Mouse (Mus musculus) ES-E14 (cell line): Measurements from ENCODE around the gene Lta. TPM values are rescaled to one million over a fixed set of nuclear protein-coding genes. Genes with fewer than 3 reads are reported as not detected.

Experiments used
- DNase-seq: peaks from one replicate; pipeline ENCODE4 v3.0.0-alpha.2; 2013; ENCODE audit warnings: low read depth, low spot score
- H3K27ac ChIP-seq: 2 replicates; pipeline ENCODE4 v1.5.1; 2012; ENCODE audit warnings: low read depth, mild to moderate bottlenecking, low read length, moderate library complexity, mixed read lengths; ENCODE audit not compliant: poor library complexity, insufficient read depth, severe bottlenecking
- H3K36me3 ChIP-seq: 2 replicates; pipeline ENCODE4 v1.6.1; 2012; ENCODE audit warnings: mild to moderate bottlenecking, low read length, moderate library complexity, mixed read lengths; ENCODE audit not compliant: control insufficient read depth, poor library complexity, insufficient read depth, severe bottlenecking
- H3K4me1 ChIP-seq, 2 experiments: fragments of 150-350 bp in 1 of 2; sonication (generic) in 1 of 2; 2 replicates each; pipeline ENCODE4 v1.6.1; 2012; ENCODE audit warnings: low read length in 2 of 2, mild to moderate bottlenecking in 1 of 2, mixed read lengths in 1 of 2; ENCODE audit not compliant: control insufficient read depth in 2 of 2, insufficient read depth in 2 of 2, poor library complexity in 1 of 2
- H3K4me3 ChIP-seq, 2 experiments: fragments of 150-350 bp in 1 of 2; sonication (generic) in 1 of 2; 2 replicates each; pipeline ENCODE4 v1.5.1; 2012; ENCODE audit warnings: low read length in 2 of 2, low read depth in 1 of 2, mild to moderate bottlenecking in 1 of 2, mixed read lengths in 1 of 2; ENCODE audit not compliant: insufficient read depth in 1 of 2, poor library complexity in 1 of 2, severe bottlenecking in 1 of 2
- H3K9ac ChIP-seq: 2 replicates; pipeline ENCODE4 v1.6.1; 2012; ENCODE audit warnings: low read depth, mild to moderate bottlenecking, low read length, mixed read lengths; ENCODE audit not compliant: poor library complexity, insufficient read depth, severe bottlenecking
- H3K9me3 ChIP-seq: fragments of 150-350 bp; sonication (generic); 2 replicates; pipeline ENCODE4 v1.6.1; 2012; ENCODE audit warnings: low read depth, mild to moderate bottlenecking, low read length; ENCODE audit not compliant: control insufficient read depth, insufficient read depth
- CHD2 ChIP-seq: IDR thresholded peaks from 2 replicates; pipeline ENCODE4 v1.6.1; 2014; ENCODE audit warnings: mild to moderate bottlenecking, low read depth, low read length, inconsistent platforms
- HCFC1 ChIP-seq: IDR thresholded peaks from 2 replicates; pipeline ENCODE4 v1.6.1; 2012; ENCODE audit warnings: low read length, inconsistent platforms, borderline replicate concordance; ENCODE audit not compliant: insufficient read depth
- MAFK ChIP-seq: IDR thresholded peaks from 2 replicates; pipeline ENCODE4 v1.6.1; 2014; ENCODE audit warnings: mild to moderate bottlenecking, low read depth, low read length, inconsistent platforms; ENCODE audit not compliant: insufficient read depth
- ZC3H11A ChIP-seq: IDR thresholded peaks from 2 replicates; pipeline ENCODE4 v1.6.1; 2012; ENCODE audit warnings: low read depth, mild to moderate bottlenecking, inconsistent platforms, low read length, borderline replicate concordance
- ZNF384 ChIP-seq: IDR thresholded peaks from 2 replicates; pipeline ENCODE4 v1.6.1; 2012; ENCODE audit warnings: low read depth, low read length, inconsistent platforms
- in situ Hi-C, 2 experiments: fragments of 600-800 bp; cut with MboI; formaldehyde crosslinking; loops; one replicate each; pipeline ENCODE4 v1.15.1; 2025; ENCODE audit warnings: low sequenced_read_pairs in 2 of 2, inconsistent platforms in 1 of 2; ENCODE audit not compliant: unreplicated experiment in 2 of 2
- total RNA-seq: library from RNA; depleted of rRNA; stranded (reverse); fragments of 300-350 nt; gene quantifications from 2 replicates; pipeline ENCODE4 v1.2.3, GENCODE M21; 2012

Gene Lta
- total RNA-seq, 1 experiment = 0.13 TPM

DNA sequence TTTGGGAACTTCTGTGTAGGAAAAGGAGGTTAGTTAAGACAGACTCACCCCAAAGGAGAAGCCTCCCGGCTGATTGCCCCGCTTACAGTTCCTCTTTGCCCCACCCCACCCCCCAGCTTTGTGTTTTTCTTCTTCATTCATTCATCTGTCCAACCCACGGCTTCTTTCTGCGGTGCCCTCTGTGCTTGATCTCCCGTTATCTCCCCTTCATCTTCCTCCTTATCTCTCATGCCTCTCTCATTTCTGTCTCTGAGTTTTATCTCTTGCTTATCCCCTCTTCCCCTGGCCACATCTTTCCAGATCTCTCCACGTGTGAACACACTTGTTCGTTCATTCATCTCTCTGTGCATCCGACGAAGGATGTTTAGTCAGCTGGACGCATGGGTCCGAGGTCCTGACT, 4.0 kb downstream of the Lta start:
- Histone ChIP-seq H3K4me3 (no peak overlapping the region), H3K4me1 (no peaks in the 10 kb centered on the region), H3K27ac (no peak overlapping the region), H3K9me3 (no peaks in the 10 kb centered on the region), H3K9ac (no peak overlapping the region), H3K36me3 (no peaks in the 10 kb centered on the region)
- DNase-seq = no peak
- TF ChIP-seq CHD2 (no peak), ZNF384 (no peak), MAFK (no peak), HCFC1 (no peak), ZC3H11A (no peak)
- in situ Hi-C loops = no loop called here

DNA sequence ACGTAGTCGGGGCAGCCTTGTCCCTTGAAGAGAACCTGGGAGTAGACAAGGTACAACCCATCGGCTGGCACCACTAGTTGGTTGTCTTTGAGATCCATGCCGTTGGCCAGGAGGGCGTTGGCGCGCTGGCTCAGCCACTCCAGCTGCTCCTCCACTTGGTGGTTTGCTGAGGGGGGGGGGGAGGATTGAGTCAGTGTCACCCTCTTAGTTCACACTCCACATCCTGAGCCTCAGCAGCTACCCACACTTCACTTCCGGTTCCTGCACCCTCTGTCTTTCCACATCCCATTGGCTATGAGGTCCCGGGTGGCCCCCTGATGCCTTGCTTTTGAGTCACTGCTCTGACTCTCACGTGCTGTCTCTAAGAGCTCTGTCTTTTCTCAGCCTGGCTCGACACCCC, 4.8 kb downstream of the Lta start:
- Histone ChIP-seq H3K27ac (no peak overlapping the region), H3K4me3 (no peak overlapping the region), H3K4me1 (no peaks in the 10 kb centered on the region; a peak in 1 of 4 replicates), H3K9ac (no peak overlapping the region), H3K9me3 (no peaks in the 10 kb centered on the region), H3K36me3 (no peaks in the 10 kb centered on the region)
- no peak for TF ChIP-seq CHD2
- TF ChIP-seq MAFK = no peak
- no peak for TF ChIP-seq ZC3H11A
- TF ChIP-seq HCFC1 = no peak
- no peak for TF ChIP-seq ZNF384
- in situ Hi-C loops = no loop called here
- DNase-seq = no peak

DNA sequence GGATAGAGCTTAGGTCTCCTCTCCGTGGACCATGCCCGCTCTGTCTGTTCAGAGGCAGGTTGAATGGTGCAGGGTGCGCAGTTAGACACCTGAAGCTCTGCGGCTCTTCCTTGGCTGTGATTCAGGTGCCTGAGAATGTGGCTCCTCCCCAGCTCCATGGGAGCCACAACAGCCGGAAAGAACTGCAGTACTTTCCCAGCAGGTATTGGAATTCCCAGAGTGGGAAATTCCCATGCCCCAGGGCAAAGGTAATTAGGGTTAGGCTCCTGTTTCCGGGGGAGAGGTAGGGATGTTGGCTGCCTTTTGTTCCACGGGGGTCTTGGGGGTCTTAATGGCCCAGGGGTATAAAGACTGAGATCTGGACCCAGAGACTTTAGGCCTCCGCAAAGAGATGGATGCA, 6.2 kb downstream of the Lta start:
- no peak for DNase-seq
- Histone ChIP-seq H3K36me3 (no peaks in the 10 kb centered on the region), H3K9me3 (no peaks in the 10 kb centered on the region), H3K9ac (no peak overlapping the region), H3K27ac (no peak overlapping the region), H3K4me1 (peaks cover 0 to under 1% of the 10 kb centered on the region in 2 experiments; a peak in 2 of 4 replicates), H3K4me3 (no peak overlapping the region)
- TF ChIP-seq CHD2 (no peak), MAFK (no peak), ZC3H11A (no peak), ZNF384 (no peak)
- in situ Hi-C loops = no loop called here

DNA sequence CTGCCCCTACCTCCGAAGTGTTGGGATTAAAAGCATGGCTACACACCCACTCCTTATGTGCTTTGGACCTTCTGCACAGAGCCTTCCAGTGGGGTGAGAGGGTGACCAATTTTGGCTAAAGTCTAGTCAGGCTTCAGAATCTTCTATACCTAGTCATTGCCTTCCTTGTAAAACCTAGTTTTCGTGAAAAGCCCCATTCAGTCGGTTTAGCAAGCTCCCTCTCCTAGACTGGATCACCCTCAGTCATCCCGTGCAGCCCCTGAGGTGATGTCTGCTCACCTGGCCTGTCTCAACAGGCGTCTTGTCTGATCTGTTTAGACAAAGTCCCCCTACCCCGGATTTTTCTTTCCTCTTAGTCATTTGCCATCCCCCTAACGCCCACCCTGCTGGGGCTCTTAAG, 7.1 kb downstream of the Lta start:
- H3K36me3 ChIP-seq = no peaks in the 10 kb centered on the region
- TF ChIP-seq ZC3H11A = no peak
- TF ChIP-seq HCFC1 = no peak
- in situ Hi-C loops = no loop called here
- no peak overlapping the region for H3K4me3 ChIP-seq
- H3K4me1 ChIP-seq = peaks cover 0 to 2% of the 10 kb centered on the region in 2 experiments; a peak in 2 of 4 replicates
- no peak overlapping the region for H3K27ac ChIP-seq
- DNase-seq = no peak
- H3K9ac ChIP-seq = no peak overlapping the region
- H3K9me3 ChIP-seq = no peaks in the 10 kb centered on the region

DNA sequence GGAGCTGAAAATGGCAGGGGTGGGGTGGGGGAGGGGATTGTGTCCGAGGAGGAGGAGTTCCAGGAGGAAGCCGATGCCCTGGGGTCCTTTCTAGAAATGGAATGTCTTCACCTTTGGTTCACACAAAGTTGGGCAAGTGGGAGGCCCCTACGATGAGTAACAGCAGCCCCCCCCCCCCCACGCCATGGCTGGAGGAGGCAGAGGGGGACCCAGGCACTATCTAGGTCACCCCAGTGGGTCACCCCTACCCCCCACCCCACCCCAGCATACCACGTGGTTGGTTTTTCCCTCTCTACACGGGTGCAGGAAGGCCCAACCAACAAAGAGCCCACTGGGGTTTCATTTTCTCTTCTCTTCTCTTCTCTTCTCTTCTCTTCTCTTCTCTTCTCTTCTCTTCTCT, 8.0 kb downstream of the Lta start:
- H3K9ac ChIP-seq = no peak overlapping the region
- TF ChIP-seq MAFK = no peak
- no peak for TF ChIP-seq ZNF384
- TF ChIP-seq HCFC1 = no peak
- TF ChIP-seq ZC3H11A = no peak
- no peak for TF ChIP-seq CHD2
- H3K27ac ChIP-seq = no peak overlapping the region
- H3K4me3 ChIP-seq = no peak overlapping the region
- no peaks in the 10 kb centered on the region for H3K9me3 ChIP-seq
- in situ Hi-C loops = no loop called here
- H3K36me3 ChIP-seq = no peaks in the 10 kb centered on the region
- H3K4me1 ChIP-seq = peaks cover 0 to 2% of the 10 kb centered on the region in 2 experiments; a peak in 2 of 4 replicates
- no peak for DNase-seq
